Mouse (Mus musculus): ENCODE data around the gene Rln3. TPM values are rescaled to one million over a fixed set of nuclear protein-coding genes. Genes with fewer than 3 reads are reported as not detected.

The Rln3 gene
- not detected in 2 replicates for polyA plus RNA-seq (2016; fragmentation: Nextera tagmentation; extraction: Ambion mirVana)

GRCm38 (mm10) chr8:84044900-84045299, at the start of gene Rln3:
Rln3 (minus strand) TSS chr8:84045000.
- Histone ChIP-seq H3K4me3 (no peak within 1 kb of the TSS), H3K9me3 (replicated peaks) (no peaks in the 10 kb centered on the region), H3K27me3 (replicated peaks) (peaks cover 86% of the 10 kb centered on the region), H3K9ac (no peak within 1 kb of the TSS), H3K27ac (no peak within 1 kb of the TSS), H3K4me1 (peaks cover 16% of the 10 kb centered on the region), H3K4me2 (peak within 1 kb of the TSS; percentile 28), H3K36me3 (no peaks in the 10 kb centered on the region)
- no peak for ATAC-seq
- 9% methylated on average over 9 of the region's 9 CpGs for WGBS (ENCODE audit: insufficient replicate concordance)

GRCm38 (mm10) chr8:84090585-84090984, 45.8 kb upstream of the Rln3 start:
- Histone ChIP-seq H3K27me3 (replicated peaks) (no peaks in the 10 kb centered on the region), H3K4me2 (no peak overlapping the region), H3K4me3 (no peak overlapping the region), H3K4me1 (no peaks in the 10 kb centered on the region), H3K27ac (no peak overlapping the region), H3K9ac (no peak overlapping the region), H3K9me3 (replicated peaks) (no peaks in the 10 kb centered on the region), H3K36me3 (peaks cover 91% of the 10 kb centered on the region)
- ATAC-seq, result no peak
- WGBS (ENCODE audit: insufficient replicate concordance), result 79% methylated on average over 8 of the region's 8 CpGs

- H3K4me1 ChIP-seq, result no peaks in the 10 kb centered on the region
- no peak overlapping the region for H3K27ac ChIP-seq
- H3K27me3 ChIP-seq (replicated peaks), result no peaks in the 10 kb centered on the region
- no peak overlapping the region for H3K9ac ChIP-seq
- no peak overlapping the region for H3K4me3 ChIP-seq
- H3K4me2 ChIP-seq, result no peak overlapping the region
- no peaks in the 10 kb centered on the region for H3K9me3 ChIP-seq (replicated peaks)
- WGBS (ENCODE audit: insufficient replicate concordance), result 76% methylated on average over 9 of the region's 9 CpGs
- ATAC-seq, result no peak
- peaks cover 91% of the 10 kb centered on the region for H3K36me3 ChIP-seq
Observed at GRCm38 (mm10) chr8:84089277-84089676, 44.5 kb upstream of the Rln3 start.

GRCm38 (mm10) chr8:84087821-84088220, 43.0 kb upstream of the Rln3 start:
- 89% methylated on average over 14 of the region's 14 CpGs for WGBS (ENCODE audit: insufficient replicate concordance)
- Histone ChIP-seq H3K9me3 (replicated peaks) (no peaks in the 10 kb centered on the region), H3K4me1 (no peaks in the 10 kb centered on the region), H3K27ac (no peak overlapping the region), H3K9ac (no peak overlapping the region), H3K4me2 (no peak overlapping the region), H3K27me3 (replicated peaks) (no peaks in the 10 kb centered on the region), H3K36me3 (peaks cover 91% of the 10 kb centered on the region), H3K4me3 (no peak overlapping the region)
- ATAC-seq, result no peak

GRCm38 (mm10) chr8:84087156-84087555, 42.4 kb upstream of the Rln3 start:
- peaks cover 91% of the 10 kb centered on the region for H3K36me3 ChIP-seq
- H3K4me2 ChIP-seq, result no peak overlapping the region
- WGBS (ENCODE audit: insufficient replicate concordance), result 84% methylated on average over 7 of the region's 7 CpGs
- no peaks in the 10 kb centered on the region for H3K4me1 ChIP-seq
- no peak overlapping the region for H3K27ac ChIP-seq
- ATAC-seq, result no peak
- no peaks in the 10 kb centered on the region for H3K9me3 ChIP-seq (replicated peaks)
- no peaks in the 10 kb centered on the region for H3K27me3 ChIP-seq (replicated peaks)
- H3K9ac ChIP-seq, result no peak overlapping the region
- H3K4me3 ChIP-seq, result no peak overlapping the region

- Histone ChIP-seq H3K36me3 (peaks cover 94% of the 10 kb centered on the region), H3K9ac (no peak overlapping the region)
Observed at GRCm38 (mm10) chr8:84084341-84085115, 39.7 kb upstream of the Rln3 start.

GRCm38 (mm10) chr8:84083829-84084241, 39.0 kb upstream of the Rln3 start:
- Histone ChIP-seq H3K36me3 (peaks cover 95% of the 10 kb centered on the region), H3K4me2 (no peak overlapping the region), H3K27me3 (replicated peaks) (no peaks in the 10 kb centered on the region), H3K4me1 (no peaks in the 10 kb centered on the region), H3K9ac (no peak overlapping the region), H3K9me3 (replicated peaks) (no peaks in the 10 kb centered on the region), H3K27ac (no peak overlapping the region), H3K4me3 (no peak overlapping the region)
- 67% methylated on average over 8 of the region's 8 CpGs for WGBS (ENCODE audit: insufficient replicate concordance)
- peak; percentile 21; the same call in 1 of the 2 replicates for ATAC-seq

More at GRCm38 (mm10) chr8:84084341-84085115, 39.7 kb upstream of the Rln3 start:
- no peaks in the 10 kb centered on the region for H3K4me1 ChIP-seq
- no peaks in the 10 kb centered on the region for H3K9me3 ChIP-seq (replicated peaks)
- no peak overlapping the region; the same call in 1 of the 2 replicates for H3K4me2 ChIP-seq
- no peak overlapping the region for H3K4me3 ChIP-seq
- WGBS (ENCODE audit: insufficient replicate concordance), result 75% methylated on average over 42 of the region's 42 CpGs
- no peak for ATAC-seq
- no peaks in the 10 kb centered on the region for H3K27me3 ChIP-seq (replicated peaks)
- no peak overlapping the region for H3K27ac ChIP-seq

GRCm38 (mm10) chr8:84079206-84079605, 34.4 kb upstream of the Rln3 start:
- Histone ChIP-seq H3K27me3 (replicated peaks) (no peaks in the 10 kb centered on the region), H3K9me3 (replicated peaks) (no peaks in the 10 kb centered on the region), H3K4me1 (no peaks in the 10 kb centered on the region), H3K4me2 (no peak overlapping the region), H3K4me3 (no peak overlapping the region), H3K9ac (no peak overlapping the region), H3K27ac (no peak overlapping the region), H3K36me3 (peaks cover 64% of the 10 kb centered on the region)
- ATAC-seq, result no peak
- 76% methylated on average over 5 of the region's 5 CpGs for WGBS (ENCODE audit: insufficient replicate concordance)

GRCm38 (mm10) chr8:84076849-84077248, 32.0 kb upstream of the Rln3 start:
- no peak overlapping the region for H3K27ac ChIP-seq
- no peak overlapping the region for H3K4me2 ChIP-seq
- no peak for ATAC-seq
- no peaks in the 10 kb centered on the region for H3K9me3 ChIP-seq (replicated peaks)
- H3K4me3 ChIP-seq, result no peak overlapping the region
- peaks cover 45% of the 10 kb centered on the region for H3K36me3 ChIP-seq
- WGBS (ENCODE audit: insufficient replicate concordance), result 88% methylated on average over 3 of the region's 3 CpGs
- H3K4me1 ChIP-seq, result peaks cover 6% of the 10 kb centered on the region
- H3K9ac ChIP-seq, result no peak overlapping the region
- H3K27me3 ChIP-seq (replicated peaks), result no peaks in the 10 kb centered on the region

- no peak for ATAC-seq
- Histone ChIP-seq H3K4me2 (no peak overlapping the region), H3K27me3 (replicated peaks) (no peaks in the 10 kb centered on the region), H3K4me3 (no peak overlapping the region), H3K36me3 (peaks cover 42% of the 10 kb centered on the region), H3K27ac (no peak overlapping the region), H3K9me3 (replicated peaks) (no peaks in the 10 kb centered on the region), H3K4me1 (peaks cover 10% of the 10 kb centered on the region), H3K9ac (no peak overlapping the region)
- 64% methylated on average over 1 of the region's 1 CpGs for WGBS (ENCODE audit: insufficient replicate concordance)
Observed at GRCm38 (mm10) chr8:84076412-84076811, 31.6 kb upstream of the Rln3 start.

- Histone ChIP-seq H3K4me1 (peaks cover 37% of the 10 kb centered on the region), H3K9me3 (replicated peaks) (no peaks in the 10 kb centered on the region), H3K4me2 (no peak overlapping the region), H3K27me3 (replicated peaks) (no peaks in the 10 kb centered on the region), H3K4me3 (no peak overlapping the region), H3K36me3 (peaks cover 18% of the 10 kb centered on the region), H3K27ac (no peak overlapping the region), H3K9ac (no peak overlapping the region)
- 65% methylated on average over 10 of the region's 10 CpGs for WGBS (ENCODE audit: insufficient replicate concordance)
- no peak for ATAC-seq
Observed at GRCm38 (mm10) chr8:84073230-84073976, 28.6 kb upstream of the Rln3 start.

GRCm38 (mm10) chr8:84072321-84072720, 27.5 kb upstream of the Rln3 start:
- Histone ChIP-seq H3K4me1 (peaks cover 47% of the 10 kb centered on the region), H3K9me3 (replicated peaks) (no peaks in the 10 kb centered on the region), H3K9ac (no peak overlapping the region), H3K27ac (no peak overlapping the region), H3K4me3 (no peak overlapping the region), H3K36me3 (peaks cover 18% of the 10 kb centered on the region), H3K27me3 (replicated peaks) (no peaks in the 10 kb centered on the region), H3K4me2 (no peak overlapping the region)
- 85% methylated on average over 10 of the region's 10 CpGs for WGBS (ENCODE audit: insufficient replicate concordance)
- no peak for ATAC-seq

Data from liver, embryonic 12.5 days (tissue).